Mouse (Mus musculus) intestine, embryonic 14.5 days (tissue): Measurements from ENCODE around the gene Ndufb4. TPM values are rescaled to one million over a fixed set of nuclear protein-coding genes. Genes with fewer than 3 reads are reported as not detected.

Experiments
- ATAC-seq: fragments of 200-750 bp; cut with Nextera tagmentation; replicated peaks from 2 replicates; pipeline ENCODE4 v1.8.0; 2017; ENCODE audit warnings: low read depth, moderate number of reproducible peaks, moderate TSS enrichment, moderate library complexity; ENCODE audit not compliant: low FRiP score, low TSS enrichment
- DNase-seq: peaks from one replicate; pipeline ENCODE4 v3.0.0-alpha.2; 2018; ENCODE audit warnings: low spot score
- H3K27ac ChIP-seq: fragments of 300-500 bp; sonication (generic); 2 replicates; pipeline ENCODE4 v1.5.1; 2014; ENCODE audit warnings: low read depth, mild to moderate bottlenecking, control low read depth
- H3K27me3 ChIP-seq: fragments of 300-500 bp; sonication (generic); replicated peaks from 2 replicates; pipeline ENCODE4 v1.6.1; 2014; ENCODE audit warnings: low read length, control low read depth; ENCODE audit not compliant: control insufficient read depth, insufficient read depth
- H3K36me3 ChIP-seq: fragments of 300-500 bp; sonication (generic); 2 replicates; pipeline ENCODE4 v1.6.1; 2014; ENCODE audit warnings: low read length, control low read depth; ENCODE audit not compliant: control insufficient read depth, insufficient read depth
- H3K4me1 ChIP-seq: fragments of 300-500 bp; sonication (generic); replicated peaks from 2 replicates; pipeline ENCODE4 v1.6.1; 2014; ENCODE audit warnings: low read length, control low read depth, mixed read lengths; ENCODE audit not compliant: control insufficient read depth, insufficient read depth
- H3K4me2 ChIP-seq: fragments of 300-500 bp; sonication (generic); 2 replicates; pipeline ENCODE4 v1.6.1; 2014; ENCODE audit warnings: low read length
- H3K4me3 ChIP-seq: fragments of 300-500 bp; sonication (generic); 2 replicates; pipeline ENCODE4 v1.5.1; 2014; ENCODE audit warnings: low read depth, low read length, control low read depth, mixed read lengths
- H3K9ac ChIP-seq: fragments of 300-500 bp; sonication (generic); 2 replicates; pipeline ENCODE4 v1.6.1; 2014; ENCODE audit warnings: mild to moderate bottlenecking, low read length
- H3K9me3 ChIP-seq: fragments of 300-500 bp; sonication (generic); 2 replicates; pipeline ENCODE4 v1.6.1; 2016; ENCODE audit warnings: low read length, control low read depth; ENCODE audit not compliant: control insufficient read depth
- WGBS: fragments of 180-500 bp; shearing (Covaris S2); extraction: QIAGEN DNeasy Blood & Tissue Kit; methylation state at CpG from one replicate; pipeline ENCODE4 v1.1.7; 2014; 5-methylcytosine and 5-hydroxymethylcytosine counted together
- polyA plus RNA-seq: library from polyadenylated mRNA; unstranded; fragments of >200 nt; fragmentation: Nextera tagmentation; extraction: Ambion mirVana; gene quantifications from 2 replicates; pipeline ENCODE4 v1.2.1, GENCODE M21; 2014

The Ndufb4 gene
- polyA plus RNA-seq, 1 experiment from 2014 or later, result 67.1 TPM

DNA sequence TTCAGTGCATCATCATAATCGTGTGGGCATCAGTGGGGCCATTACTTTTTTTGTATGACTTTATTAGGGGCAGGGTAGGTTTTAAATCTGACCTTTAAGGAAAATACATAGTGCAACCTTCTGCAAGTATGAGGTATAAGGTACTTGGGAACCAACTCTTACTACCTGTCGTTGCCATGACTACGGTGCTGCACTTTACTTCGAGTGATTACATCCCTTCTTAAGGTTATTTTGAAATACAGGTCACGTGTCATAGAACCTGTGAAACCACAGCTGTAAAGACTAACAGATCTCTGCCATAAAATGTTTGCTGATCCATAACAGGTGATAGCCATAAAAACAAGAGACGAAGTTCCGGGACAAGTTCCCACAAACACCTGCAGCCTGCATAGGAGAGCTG is 55.8 kb downstream of the Ndufb4 start:
- 77% methylated on average over 7 of the region's 7 CpGs for WGBS
- Histone ChIP-seq H3K4me3 (no peak overlapping the region), H3K27me3 (no peaks in the 10 kb centered on the region), H3K4me2 (no peak overlapping the region), H3K9ac (no peak overlapping the region), H3K9me3 (no peaks in the 10 kb centered on the region), H3K4me1 (no peaks in the 10 kb centered on the region), H3K36me3 (no peaks in the 10 kb centered on the region), H3K27ac (no peak overlapping the region)
- DNase-seq (peak; percentile 36), ATAC-seq (no peak)

- ATAC-seq (no peak), DNase-seq (peak; percentile 47)
- H3K9me3 ChIP-seq, result no peaks in the 10 kb centered on the region
- H3K27ac ChIP-seq, result no peak overlapping the region
- H3K4me1 ChIP-seq, result no peaks in the 10 kb centered on the region
- no peaks in the 10 kb centered on the region for H3K27me3 ChIP-seq
- H3K9ac ChIP-seq, result no peak overlapping the region
- H3K4me2 ChIP-seq, result no peak overlapping the region
- no peak overlapping the region for H3K4me3 ChIP-seq
- H3K36me3 ChIP-seq, result no peaks in the 10 kb centered on the region
- 61% methylated on average over 5 of the region's 5 CpGs for WGBS
These were observed 56.8 kb downstream of the Ndufb4 start for GRCm38 (mm10) chr16:37597412-37597811.

Other genes starting within 250 kb of the Ndufb4 start
- gene Gtf2e1, start 114.7 kb downstream of the Ndufb4 start, polyA plus RNA-seq, result 24.6 and 28.3 TPM in 2 replicates
- 28.1 and 32.8 TPM in 2 replicates for gene Rabl3, start 114.6 kb downstream of the Ndufb4 start, polyA plus RNA-seq
- gene Hgd, start 74.3 kb downstream of the Ndufb4 start, polyA plus RNA-seq, result 0.11 and 0.24 TPM in 2 replicates
- gene Fstl1, start 122.4 kb upstream of the Ndufb4 start, polyA plus RNA-seq, result 307 and 342 TPM in 2 replicates
- gene Gm36028, start 206.7 kb upstream of the Ndufb4 start, polyA plus RNA-seq, result not detected in 2 replicates
- 56.2 and 59.7 TPM in 2 replicates for gene Lrrc58, start 213.9 kb upstream of the Ndufb4 start, polyA plus RNA-seq